Mouse (Mus musculus): ENCODE results near the gene Arhgap24. TPM values are rescaled to one million over a fixed set of nuclear protein-coding genes. Genes with fewer than 3 reads are reported as not detected.

The Arhgap24 gene
- polyA plus RNA-seq, 1 experiment from 2014 or later, result 11.3 TPM

- Histone ChIP-seq H3K36me3 (ENCODE audit: control insufficient read depth, insufficient read depth, low read length) (no peaks in the 10 kb centered on the region), H3K4me2 (ENCODE audit: low read depth, low read length) (no peak overlapping the region), H3K9me3 (ENCODE audit: control insufficient read depth, low read length) (no peaks in the 10 kb centered on the region), H3K4me1 (ENCODE audit: control insufficient read depth, insufficient read depth, low read length) (no peaks in the 10 kb centered on the region), H3K9ac (ENCODE audit: low read depth, low read length) (no peak overlapping the region), H3K27ac (ENCODE audit: low read length) (no peak overlapping the region), H3K4me3 (ENCODE audit: low read length) (no peak overlapping the region), H3K27me3 (replicated peaks; ENCODE audit: control insufficient read depth, insufficient read depth, low read length) (no peaks in the 10 kb centered on the region)
- no peak for ATAC-seq
These were observed 247.3 kb downstream of the Arhgap24 start for GRCm38 (mm10) chr5:102728531-102728930.

- Histone ChIP-seq H3K4me3 (ENCODE audit: low read length) (no peak overlapping the region), H3K36me3 (ENCODE audit: control insufficient read depth, insufficient read depth, low read length) (no peaks in the 10 kb centered on the region), H3K4me1 (ENCODE audit: control insufficient read depth, insufficient read depth, low read length) (no peaks in the 10 kb centered on the region), H3K27me3 (replicated peaks; ENCODE audit: control insufficient read depth, insufficient read depth, low read length) (no peaks in the 10 kb centered on the region), H3K9me3 (ENCODE audit: control insufficient read depth, low read length) (no peaks in the 10 kb centered on the region), H3K9ac (ENCODE audit: low read depth, low read length) (no peak overlapping the region), H3K4me2 (ENCODE audit: low read depth, low read length) (no peak overlapping the region), H3K27ac (ENCODE audit: low read length) (peak overlapping the region; percentile 67)
- ATAC-seq, result peak; percentile 63
- WGBS, result 46% methylated on average over 3 of the region's 3 CpGs
These were observed 248.3 kb downstream of the Arhgap24 start for GRCm38 (mm10) chr5:102729476-102729875.

- ATAC-seq, result peak; percentile 77
- peak overlapping the region; percentile 50; the same call in 1 of the 2 replicates for H3K27ac ChIP-seq (ENCODE audit: low read length)
- 58% methylated on average over 5 of the region's 5 CpGs for WGBS
- 0 out of 2 replicates have a peak, but pooled peaks cover 2% of the 10 kb centered on the region for H3K4me1 ChIP-seq (ENCODE audit: control insufficient read depth, insufficient read depth, low read length)
- no peaks in the 10 kb centered on the region for H3K27me3 ChIP-seq (replicated peaks; ENCODE audit: control insufficient read depth, insufficient read depth, low read length)
- no peaks in the 10 kb centered on the region for H3K36me3 ChIP-seq (ENCODE audit: control insufficient read depth, insufficient read depth, low read length)
- H3K9me3 ChIP-seq (ENCODE audit: control insufficient read depth, low read length), result no peaks in the 10 kb centered on the region
- H3K4me2 ChIP-seq (ENCODE audit: low read depth, low read length), result no peak overlapping the region
- no peak overlapping the region for H3K4me3 ChIP-seq (ENCODE audit: low read length)
- no peak overlapping the region for H3K9ac ChIP-seq (ENCODE audit: low read depth, low read length)
These were observed 254.9 kb downstream of the Arhgap24 start for GRCm38 (mm10) chr5:102736131-102736530.

- H3K27ac ChIP-seq (ENCODE audit: low read length), result no peak overlapping the region
- WGBS, result 52% methylated on average over 5 of the region's 5 CpGs
- no peak overlapping the region for H3K9ac ChIP-seq (ENCODE audit: low read depth, low read length)
- H3K9me3 ChIP-seq (ENCODE audit: control insufficient read depth, low read length), result no peaks in the 10 kb centered on the region
- no peak for ATAC-seq
- no peaks in the 10 kb centered on the region for H3K27me3 ChIP-seq (replicated peaks; ENCODE audit: control insufficient read depth, insufficient read depth, low read length)
- H3K4me2 ChIP-seq (ENCODE audit: low read depth, low read length), result no peak overlapping the region
- no peak overlapping the region for H3K4me3 ChIP-seq (ENCODE audit: low read length)
- H3K4me1 ChIP-seq (ENCODE audit: control insufficient read depth, insufficient read depth, low read length), result 0 out of 2 replicates have a peak, but pooled peaks cover 3% of the 10 kb centered on the region
- H3K36me3 ChIP-seq (ENCODE audit: control insufficient read depth, insufficient read depth, low read length), result no peaks in the 10 kb centered on the region
These were observed 261.5 kb downstream of the Arhgap24 start for GRCm38 (mm10) chr5:102742554-102743255.

GRCm38 (mm10) chr5:102743436-102743835 lies 262.2 kb downstream of the Arhgap24 start:
- no peak overlapping the region for H3K27ac ChIP-seq (ENCODE audit: low read length)
- no peak for ATAC-seq
- 54% methylated on average over 3 of the region's 3 CpGs for WGBS

GRCm38 (mm10) chr5:102744051-102744450 lies 262.9 kb downstream of the Arhgap24 start:
- ATAC-seq, result no peak
- H3K4me3 ChIP-seq (ENCODE audit: low read length), result no peak overlapping the region
- WGBS, result 60% methylated on average over 4 of the region's 4 CpGs
- no peak overlapping the region for H3K4me2 ChIP-seq (ENCODE audit: low read depth, low read length)
- H3K27ac ChIP-seq (ENCODE audit: low read length), result no peak overlapping the region
- H3K27me3 ChIP-seq (replicated peaks; ENCODE audit: control insufficient read depth, insufficient read depth, low read length), result no peaks in the 10 kb centered on the region
- H3K9ac ChIP-seq (ENCODE audit: low read depth, low read length), result no peak overlapping the region
- H3K36me3 ChIP-seq (ENCODE audit: control insufficient read depth, insufficient read depth, low read length), result no peaks in the 10 kb centered on the region
- H3K4me1 ChIP-seq (ENCODE audit: control insufficient read depth, insufficient read depth, low read length), result 0 out of 2 replicates have a peak, but pooled peaks cover 3% of the 10 kb centered on the region
- H3K9me3 ChIP-seq (ENCODE audit: control insufficient read depth, low read length), result no peaks in the 10 kb centered on the region

More at GRCm38 (mm10) chr5:102743436-102743835, 262.2 kb downstream of the Arhgap24 start:
- 0 out of 2 replicates have a peak, but pooled peaks cover 3% of the 10 kb centered on the region for H3K4me1 ChIP-seq (ENCODE audit: control insufficient read depth, insufficient read depth, low read length)
- no peak overlapping the region for H3K4me3 ChIP-seq (ENCODE audit: low read length)
- H3K9ac ChIP-seq (ENCODE audit: low read depth, low read length), result no peak overlapping the region
- no peak overlapping the region for H3K4me2 ChIP-seq (ENCODE audit: low read depth, low read length)
- H3K36me3 ChIP-seq (ENCODE audit: control insufficient read depth, insufficient read depth, low read length), result no peaks in the 10 kb centered on the region
- no peaks in the 10 kb centered on the region for H3K9me3 ChIP-seq (ENCODE audit: control insufficient read depth, low read length)
- H3K27me3 ChIP-seq (replicated peaks; ENCODE audit: control insufficient read depth, insufficient read depth, low read length), result no peaks in the 10 kb centered on the region

- Histone ChIP-seq H3K4me2 (ENCODE audit: low read depth, low read length) (no peak overlapping the region), H3K9ac (ENCODE audit: low read depth, low read length) (no peak overlapping the region), H3K4me1 (ENCODE audit: control insufficient read depth, insufficient read depth, low read length) (peaks cover 14% of the 10 kb centered on the region), H3K27me3 (replicated peaks; ENCODE audit: control insufficient read depth, insufficient read depth, low read length) (no peaks in the 10 kb centered on the region), H3K36me3 (ENCODE audit: control insufficient read depth, insufficient read depth, low read length) (no peaks in the 10 kb centered on the region), H3K4me3 (ENCODE audit: low read length) (no peak overlapping the region), H3K27ac (ENCODE audit: low read length) (no peak overlapping the region), H3K9me3 (ENCODE audit: control insufficient read depth, low read length) (no peaks in the 10 kb centered on the region)
- ATAC-seq, result no peak
- 80% methylated on average over 9 of the region's 9 CpGs for WGBS
These were observed 267.0 kb downstream of the Arhgap24 start for GRCm38 (mm10) chr5:102748146-102748545.

GRCm38 (mm10) chr5:102749020-102749419 lies 267.8 kb downstream of the Arhgap24 start:
- no peak for ATAC-seq
- Histone ChIP-seq H3K9ac (ENCODE audit: low read depth, low read length) (no peak overlapping the region), H3K27ac (ENCODE audit: low read length) (peak overlapping the region; percentile 28; the same call in 1 of the 2 replicates), H3K9me3 (ENCODE audit: control insufficient read depth, low read length) (no peaks in the 10 kb centered on the region), H3K27me3 (replicated peaks; ENCODE audit: control insufficient read depth, insufficient read depth, low read length) (no peaks in the 10 kb centered on the region), H3K4me2 (ENCODE audit: low read depth, low read length) (no peak overlapping the region), H3K4me3 (ENCODE audit: low read length) (no peak overlapping the region), H3K36me3 (ENCODE audit: control insufficient read depth, insufficient read depth, low read length) (no peaks in the 10 kb centered on the region), H3K4me1 (ENCODE audit: control insufficient read depth, insufficient read depth, low read length) (peaks cover 12% of the 10 kb centered on the region)
- 47% methylated on average over 8 of the region's 8 CpGs for WGBS

GRCm38 (mm10) chr5:102750674-102751073 lies 269.5 kb downstream of the Arhgap24 start:
- no peaks in the 10 kb centered on the region for H3K36me3 ChIP-seq (ENCODE audit: control insufficient read depth, insufficient read depth, low read length)
- H3K4me1 ChIP-seq (ENCODE audit: control insufficient read depth, insufficient read depth, low read length), result peaks cover 11% of the 10 kb centered on the region
- WGBS, result 69% methylated on average over 5 of the region's 5 CpGs
- H3K4me2 ChIP-seq (ENCODE audit: low read depth, low read length), result no peak overlapping the region
- ATAC-seq, result no peak
- H3K9ac ChIP-seq (ENCODE audit: low read depth, low read length), result no peak overlapping the region
- H3K4me3 ChIP-seq (ENCODE audit: low read length), result no peak overlapping the region
- no peak overlapping the region for H3K27ac ChIP-seq (ENCODE audit: low read length)
- no peaks in the 10 kb centered on the region for H3K27me3 ChIP-seq (replicated peaks; ENCODE audit: control insufficient read depth, insufficient read depth, low read length)
- H3K9me3 ChIP-seq (ENCODE audit: control insufficient read depth, low read length), result no peaks in the 10 kb centered on the region
